Mouse (Mus musculus): ENCODE measurements at regions not wholly inside any gene's neighbourhood (a gene's known extent, or its start where the extent isn't known, plus 50 kb on each side); places are given as distances from the start of the nearest gene placed in this dataset.

DNA sequence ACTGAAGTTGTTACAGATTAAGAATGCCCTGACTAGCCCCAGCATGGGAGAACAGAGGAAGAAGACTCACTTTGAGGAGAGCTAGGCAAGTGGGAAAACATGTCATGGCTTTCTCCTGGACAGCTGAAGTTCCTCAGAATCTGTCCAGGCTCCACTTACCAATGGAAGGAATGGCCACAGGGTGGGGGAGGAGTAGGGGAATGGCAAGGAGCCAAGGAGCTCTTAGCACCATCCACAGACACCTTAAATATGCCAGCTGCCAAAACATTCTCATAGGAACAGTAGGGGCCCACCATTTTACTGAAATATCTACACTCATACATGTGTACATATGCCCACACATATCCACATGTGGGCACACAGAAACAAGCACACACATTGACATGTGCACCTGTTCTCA is 134.9 kb upstream of the Nrp1 start:
- no peak for TF ChIP-seq POLR2A (IDR thresholded peaks at IDR 0.05; ENCODE audit: borderline replicate concordance, insufficient read depth, low read length)
- TF ChIP-seq CTCF (IDR thresholded peaks at IDR 0.05; ENCODE audit: borderline replicate concordance, insufficient read depth, low read depth, low read length) = no peak
